Mouse (Mus musculus): ENCODE results near the gene Esyt2. TPM values are rescaled to one million over a fixed set of nuclear protein-coding genes. Genes with fewer than 3 reads are reported as not detected.

Esyt2 gene
- polyA plus RNA-seq, 1 experiment: 16.1 TPM

DNA sequence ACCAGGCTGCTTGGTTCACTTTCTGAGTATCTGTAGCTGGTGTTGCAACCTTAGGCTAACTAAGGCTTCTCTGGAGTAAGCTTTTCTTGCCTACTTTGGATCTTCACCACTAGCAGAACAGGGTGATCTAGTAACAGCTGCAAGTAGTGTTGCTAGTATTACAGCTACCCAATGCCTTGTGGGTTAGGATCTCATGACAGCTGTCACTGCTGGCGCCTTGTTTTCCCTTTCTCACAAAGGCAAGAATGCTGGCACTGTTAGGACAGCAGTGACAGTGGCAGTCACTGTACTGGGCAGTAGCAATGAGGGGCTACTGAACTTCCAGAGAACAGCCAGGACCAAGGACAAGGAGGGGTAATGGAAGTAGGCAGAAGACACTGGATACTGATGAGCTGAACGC, 114.3 kb downstream of the Esyt2 start:
- TF ChIP-seq E2F4 (IDR thresholded peaks at IDR 0.05; ENCODE audit: insufficient read depth): no peak
- TF ChIP-seq MYOG (IDR thresholded peaks at IDR 0.05; ENCODE audit: control insufficient read depth in 1 of 3, insufficient read depth in 1 of 3, insufficient read length in 2 of 3, low read depth in 2 of 3): peak; percentile 52 to 98 (median 89)
- no peak for TF ChIP-seq MAX (IDR thresholded peaks at IDR 0.05; ENCODE audit: low read depth)
- no peak for TF ChIP-seq REST (IDR thresholded peaks at IDR 0.05; ENCODE audit: insufficient read depth, insufficient read length)
- peak; percentile 30 for TF ChIP-seq TCF12 (IDR thresholded peaks at IDR 0.05; ENCODE audit: insufficient read depth, poor library complexity, severe bottlenecking)
- TF ChIP-seq POLR2A (IDR thresholded peaks at IDR 0.05; ENCODE audit: insufficient read length, low read depth): no peak
- peak; percentile 12; the same call in 1 of the 2 replicates for TF ChIP-seq CEBPB (IDR thresholded peaks at IDR 0.05; ENCODE audit: insufficient read depth, poor library complexity, severe bottlenecking)
- no peak for TF ChIP-seq USF1 (IDR thresholded peaks at IDR 0.05; ENCODE audit: low read depth)
- TF ChIP-seq TCF3 (IDR thresholded peaks at IDR 0.05; ENCODE audit: insufficient read length, low read depth): peak; percentile 30
- TF ChIP-seq SRF (IDR thresholded peaks at IDR 0.05; ENCODE audit: control insufficient read depth, insufficient read length, low read depth): no peak
- peak; percentile 52 to 91 (median 85) for TF ChIP-seq MYOD1 (IDR thresholded peaks at IDR 0.05; ENCODE audit: control insufficient read depth in 1 of 3, insufficient read length in 2 of 3, low read depth in 2 of 3)
- TF ChIP-seq POLR2AphosphoS2 (IDR thresholded peaks at IDR 0.05; ENCODE audit: insufficient read length, low read depth): no peak
- H3K27me3 ChIP-seq (ENCODE audit: control insufficient read depth, insufficient read depth, insufficient read length): no peaks in the 10 kb centered on the region
- H3K4me3 ChIP-seq: no peak overlapping the region
- H3K4me2 ChIP-seq (ENCODE audit: low read depth): no peak overlapping the region
- no peak overlapping the region for H3ac ChIP-seq (ENCODE audit: control insufficient read depth, insufficient read length)
- H3K36me3 ChIP-seq (ENCODE audit: control insufficient read depth, insufficient read depth): no peaks in the 10 kb centered on the region
- H3K79me2 ChIP-seq (ENCODE audit: control insufficient read depth, insufficient read depth): no peaks in the 10 kb centered on the region

DNA sequence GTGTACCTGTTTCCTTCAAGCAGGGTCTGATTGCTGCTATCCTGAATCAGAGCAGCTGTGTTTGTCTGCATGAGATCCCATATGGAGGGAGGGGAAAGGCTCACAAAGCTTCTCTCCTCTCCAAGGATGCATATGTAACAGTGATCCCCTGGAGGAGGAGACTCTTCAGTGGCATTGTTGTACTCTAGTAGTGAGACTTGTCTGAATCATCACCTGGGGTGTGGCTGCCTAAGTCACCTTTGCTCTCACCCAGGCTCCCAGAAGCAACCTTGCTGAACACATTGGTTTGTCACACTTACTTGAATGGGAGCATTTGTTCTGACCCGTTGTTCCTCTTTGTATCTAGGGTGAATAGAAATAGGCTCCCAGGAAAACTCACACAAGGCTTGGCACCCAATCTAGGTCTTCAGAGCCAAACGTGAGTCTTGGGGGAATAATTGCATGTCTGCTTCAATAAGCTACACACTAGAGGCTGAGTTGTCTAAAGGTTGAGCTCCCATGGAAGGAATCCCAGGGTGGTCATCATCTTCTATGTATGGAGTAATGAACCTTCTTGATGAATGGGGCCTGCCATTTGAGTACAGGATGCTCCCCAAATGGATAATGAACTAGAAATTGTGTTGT, 115.2 kb downstream of the Esyt2 start:
- TF ChIP-seq MYOD1 (IDR thresholded peaks at IDR 0.05; ENCODE audit: control insufficient read depth in 1 of 3, insufficient read length in 2 of 3, low read depth in 2 of 3) (no peak), POLR2AphosphoS2 (IDR thresholded peaks at IDR 0.05; ENCODE audit: insufficient read length, low read depth) (no peak), CEBPB (IDR thresholded peaks at IDR 0.05; ENCODE audit: insufficient read depth, poor library complexity, severe bottlenecking) (no peak), USF1 (IDR thresholded peaks at IDR 0.05; ENCODE audit: low read depth) (no peak), TCF3 (IDR thresholded peaks at IDR 0.05; ENCODE audit: insufficient read length, low read depth) (no peak), MAX (IDR thresholded peaks at IDR 0.05; ENCODE audit: low read depth) (no peak), E2F4 (IDR thresholded peaks at IDR 0.05; ENCODE audit: insufficient read depth) (no peak), MYOG (IDR thresholded peaks at IDR 0.05; ENCODE audit: control insufficient read depth in 1 of 3, insufficient read depth in 1 of 3, insufficient read length in 2 of 3, low read depth in 2 of 3) (no peak), POLR2A (IDR thresholded peaks at IDR 0.05; ENCODE audit: insufficient read length, low read depth) (no peak), TCF12 (IDR thresholded peaks at IDR 0.05; ENCODE audit: insufficient read depth, poor library complexity, severe bottlenecking) (no peak)
- no peaks in the 10 kb centered on the region for H3K36me3 ChIP-seq (ENCODE audit: control insufficient read depth, insufficient read depth)
- no peak overlapping the region for H3K4me3 ChIP-seq
- H3K79me2 ChIP-seq (ENCODE audit: control insufficient read depth, insufficient read depth): no peaks in the 10 kb centered on the region
- H3ac ChIP-seq (ENCODE audit: control insufficient read depth, insufficient read length): no peak overlapping the region
- no peaks in the 10 kb centered on the region for H3K27me3 ChIP-seq (ENCODE audit: control insufficient read depth, insufficient read depth, insufficient read length)
- no peak overlapping the region for H3K4me2 ChIP-seq (ENCODE audit: low read depth)

DNA sequence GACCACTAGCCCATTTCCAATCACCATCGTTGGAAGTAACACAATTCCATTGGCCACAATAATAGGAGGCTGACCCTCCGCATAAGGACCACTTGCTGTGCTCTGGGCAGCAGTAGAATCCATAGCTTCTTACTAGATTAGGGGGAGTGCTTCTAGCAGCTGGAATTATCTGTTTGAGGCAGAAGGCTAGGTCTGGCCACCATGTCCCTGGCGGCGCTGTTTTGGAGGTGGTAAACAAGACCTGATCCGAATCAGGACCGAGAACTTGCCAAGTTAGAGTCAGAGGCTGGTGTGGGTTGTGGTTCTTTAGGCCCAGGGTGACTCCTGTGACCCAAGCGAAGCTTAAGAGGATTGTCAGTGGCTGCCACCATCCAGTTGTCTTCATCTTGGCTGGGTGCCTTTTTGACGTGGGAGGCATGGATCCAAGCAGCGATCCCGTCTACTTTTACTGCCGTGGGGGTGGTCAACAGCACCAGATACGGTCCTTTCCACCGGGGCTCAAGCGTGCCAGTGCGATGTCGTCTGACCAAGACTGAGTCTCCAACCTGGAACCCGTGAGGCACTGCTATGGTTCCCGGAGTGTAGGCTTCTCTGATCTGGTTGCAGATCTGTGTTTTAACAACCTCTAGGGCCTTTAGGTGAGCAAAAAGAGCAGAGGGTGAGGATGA, 123.2 kb downstream of the Esyt2 start:
- Histone ChIP-seq H3K4me2 (ENCODE audit: low read depth) (no peak overlapping the region), H3ac (ENCODE audit: control insufficient read depth, insufficient read length) (no peak overlapping the region), H3K36me3 (ENCODE audit: control insufficient read depth, insufficient read depth) (no peaks in the 10 kb centered on the region), H3K27me3 (ENCODE audit: control insufficient read depth, insufficient read depth, insufficient read length) (no peaks in the 10 kb centered on the region), H3K79me2 (ENCODE audit: control insufficient read depth, insufficient read depth) (peaks cover 19% of the 10 kb centered on the region), H3K4me3 (peak overlapping the region; percentile 51)
- TF ChIP-seq MYOG (IDR thresholded peaks at IDR 0.05; ENCODE audit: control insufficient read depth in 1 of 3, insufficient read depth in 1 of 3, insufficient read length in 2 of 3, low read depth in 2 of 3): no peak
- no peak for TF ChIP-seq USF1 (IDR thresholded peaks at IDR 0.05; ENCODE audit: low read depth)
- no peak for TF ChIP-seq REST (IDR thresholded peaks at IDR 0.05; ENCODE audit: insufficient read depth, insufficient read length)
- TF ChIP-seq POLR2A (IDR thresholded peaks at IDR 0.05; ENCODE audit: insufficient read length, low read depth): no peak
- TF ChIP-seq MYOD1 (IDR thresholded peaks at IDR 0.05; ENCODE audit: control insufficient read depth in 1 of 3, insufficient read length in 2 of 3, low read depth in 2 of 3): no peak
- no peak for TF ChIP-seq TCF12 (IDR thresholded peaks at IDR 0.05; ENCODE audit: insufficient read depth, poor library complexity, severe bottlenecking)

DNA sequence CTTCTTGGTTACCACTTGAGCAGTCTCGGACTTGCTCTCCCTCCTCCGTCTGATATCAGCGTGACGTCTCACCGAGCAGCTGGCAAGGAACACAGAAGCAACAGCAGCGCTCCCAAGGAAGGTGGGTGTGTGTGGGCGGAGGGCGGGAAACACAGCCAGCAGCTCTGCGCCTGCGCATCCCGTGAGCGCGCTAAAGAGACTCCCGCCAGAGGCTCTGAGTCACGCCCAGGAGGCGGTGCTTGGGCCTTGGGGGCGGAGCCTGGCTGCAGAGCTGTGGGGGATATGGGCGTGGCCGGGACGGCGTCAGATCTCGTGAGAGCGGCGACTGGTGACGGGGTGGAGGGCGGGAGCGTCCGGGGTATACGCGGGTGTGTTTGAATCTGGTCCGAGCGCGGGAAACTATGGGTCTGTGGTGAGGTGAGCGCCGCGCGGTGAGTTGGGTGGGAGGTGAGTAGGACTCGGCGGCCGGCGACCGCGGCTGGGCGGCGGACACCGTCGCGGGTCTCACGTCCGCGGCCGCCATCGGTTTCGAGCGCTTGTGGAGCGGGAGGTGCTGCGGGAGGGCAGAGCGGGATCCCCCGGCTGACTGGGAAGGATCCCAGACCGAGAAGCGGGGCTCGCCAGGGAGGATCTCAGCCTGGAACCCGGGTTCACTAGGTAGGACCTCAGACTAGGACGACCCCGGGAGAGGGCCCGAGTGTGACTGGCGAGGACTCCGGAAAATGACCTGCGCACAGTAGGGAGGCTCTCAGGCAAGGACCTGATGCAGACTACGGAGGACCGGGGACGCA, 124.2 kb downstream of the Esyt2 start, which contains the start of gene Ncapg2:
Gene Ncapg2, plus strand, starts transcription at position 358 of the 791 bp plus-strand sequence.
- Histone ChIP-seq H3K4me2 (ENCODE audit: low read depth) (peak within 1 kb of the TSS; percentile 78), H3K79me2 (ENCODE audit: control insufficient read depth, insufficient read depth) (peaks cover 19% of the 10 kb centered on the region), H3K27me3 (ENCODE audit: control insufficient read depth, insufficient read depth, insufficient read length) (no peaks in the 10 kb centered on the region), H3ac (ENCODE audit: control insufficient read depth, insufficient read length) (peak within 1 kb of the TSS; percentile 23), H3K36me3 (ENCODE audit: control insufficient read depth, insufficient read depth) (no peaks in the 10 kb centered on the region), H3K4me3 (peak within 1 kb of the TSS; percentile 51)
- TF ChIP-seq MYOD1 (IDR thresholded peaks at IDR 0.05; ENCODE audit: control insufficient read depth in 1 of 3, insufficient read length in 2 of 3, low read depth in 2 of 3) (peak in 1 of 3 experiments; percentile 33), REST (IDR thresholded peaks at IDR 0.05; ENCODE audit: insufficient read depth, insufficient read length) (no peak), TCF12 (IDR thresholded peaks at IDR 0.05; ENCODE audit: insufficient read depth, poor library complexity, severe bottlenecking) (no peak), CEBPB (IDR thresholded peaks at IDR 0.05; ENCODE audit: insufficient read depth, poor library complexity, severe bottlenecking) (no peak), USF1 (IDR thresholded peaks at IDR 0.05; ENCODE audit: low read depth) (no peak), POLR2A (IDR thresholded peaks at IDR 0.05; ENCODE audit: insufficient read length, low read depth) (peak; percentile 55), E2F4 (IDR thresholded peaks at IDR 0.05; ENCODE audit: insufficient read depth) (peak; percentile 85), TCF3 (IDR thresholded peaks at IDR 0.05; ENCODE audit: insufficient read length, low read depth) (no peak), POLR2AphosphoS2 (IDR thresholded peaks at IDR 0.05; ENCODE audit: insufficient read length, low read depth) (no peak), SRF (IDR thresholded peaks at IDR 0.05; ENCODE audit: control insufficient read depth, insufficient read length, low read depth) (peak; percentile 40), MAX (IDR thresholded peaks at IDR 0.05; ENCODE audit: low read depth) (no peak), MYOG (IDR thresholded peaks at IDR 0.05; ENCODE audit: control insufficient read depth in 1 of 3, insufficient read depth in 1 of 3, insufficient read length in 2 of 3, low read depth in 2 of 3) (peak in 1 of 3 experiments; percentile 1)

All from myocyte (in vitro differentiated cells).